Mouse (Mus musculus): ENCODE results near the gene Anxa11. TPM values are rescaled to one million over a fixed set of nuclear protein-coding genes. Genes with fewer than 3 reads are reported as not detected.
"Not testable (repeated sequence)": the region's sequence is repeated elsewhere in the genome, so short reads cannot be mapped to it uniquely, and the experiment has no call there.

Anxa11 gene
- polyA plus RNA-seq, 1 experiment from 2014 or later: 6.1 TPM

DNA sequence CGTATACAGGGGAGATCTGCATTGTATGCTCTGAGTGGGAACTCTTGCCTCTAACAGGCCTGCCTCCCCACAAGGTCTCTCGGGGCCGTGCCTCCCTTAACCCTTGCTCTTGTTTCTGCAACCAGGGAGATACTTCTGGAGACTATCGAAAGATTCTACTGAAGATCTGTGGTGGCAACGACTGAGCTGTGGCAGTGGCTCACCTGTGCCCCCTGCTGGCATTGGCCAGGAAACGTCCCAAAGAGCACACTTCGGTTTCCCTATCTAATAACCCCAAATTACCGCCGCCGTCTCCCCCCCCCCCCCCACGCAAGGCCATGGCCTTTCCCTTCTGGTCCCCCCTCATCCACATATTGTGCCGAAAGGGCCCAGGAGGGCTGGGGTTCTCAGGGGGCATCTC, 43.9 kb downstream of the Anxa11 start:
- DNase-seq (ENCODE audit: low spot score); H3K27ac ChIP-seq (replicated peaks); H3K4me3 ChIP-seq; H3K9me3 ChIP-seq; H3K27me3 ChIP-seq (replicated peaks; ENCODE audit: low read depth, poor library complexity, severe bottlenecking); H3K4me1 ChIP-seq; H3K36me3 ChIP-seq (replicated peaks): not testable (repeated sequence)
- WGBS: no CpG with 5 or more reads among the region's 12 CpGs

DNA sequence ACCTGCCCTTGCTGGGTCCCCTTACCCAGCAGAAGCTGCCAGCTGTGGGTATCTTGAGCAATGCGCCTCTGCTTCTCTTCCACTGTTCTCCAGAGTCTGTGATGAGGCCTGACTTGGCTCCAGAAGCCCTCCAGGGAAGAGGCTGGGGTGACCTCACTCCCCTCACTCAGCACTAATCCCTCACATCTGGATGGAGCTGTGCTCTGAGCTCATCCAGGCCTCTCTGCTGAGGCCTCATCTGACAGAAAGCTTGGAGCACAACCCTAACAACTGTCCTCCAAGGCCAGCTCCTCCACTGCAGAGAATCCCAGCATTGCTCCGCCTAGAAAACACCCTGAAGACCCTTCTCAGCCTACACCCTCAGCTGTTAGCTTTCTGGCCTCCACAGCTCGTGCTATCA, 52.6 kb downstream of the Anxa11 start:
- H3K9me3 ChIP-seq; DNase-seq (ENCODE audit: low spot score); H3K36me3 ChIP-seq (replicated peaks); H3K27ac ChIP-seq (replicated peaks); H3K4me3 ChIP-seq; H3K27me3 ChIP-seq (replicated peaks; ENCODE audit: low read depth, poor library complexity, severe bottlenecking); H3K4me1 ChIP-seq: not testable (repeated sequence)
- no CpG with 5 or more reads among the region's 3 CpGs for WGBS

DNA sequence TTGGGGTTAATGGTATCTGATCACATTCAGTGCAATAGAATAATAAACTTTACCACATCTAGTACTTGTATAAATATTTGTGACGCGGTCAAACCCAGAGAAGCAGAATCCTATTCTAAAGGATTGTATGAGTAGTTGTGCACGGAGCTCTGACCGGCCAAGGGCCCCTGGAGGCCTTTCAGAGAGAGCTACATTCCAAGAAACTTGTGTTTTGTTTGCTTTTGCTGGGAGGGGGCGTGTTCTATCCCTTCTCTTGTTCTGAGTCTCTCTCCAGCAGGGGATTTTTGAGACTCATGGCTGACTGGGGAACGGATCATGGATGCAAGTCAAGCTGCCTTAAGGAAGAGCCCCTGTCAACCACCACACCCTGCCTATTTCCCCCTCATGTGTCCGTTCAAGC, 53.7 kb downstream of the Anxa11 start:
- H3K4me1 ChIP-seq; H3K27me3 ChIP-seq (replicated peaks; ENCODE audit: low read depth, poor library complexity, severe bottlenecking); DNase-seq (ENCODE audit: low spot score); H3K4me3 ChIP-seq; H3K27ac ChIP-seq (replicated peaks); H3K9me3 ChIP-seq; H3K36me3 ChIP-seq (replicated peaks): not testable (repeated sequence)
- WGBS: no CpG with 5 or more reads among the region's 7 CpGs

DNA sequence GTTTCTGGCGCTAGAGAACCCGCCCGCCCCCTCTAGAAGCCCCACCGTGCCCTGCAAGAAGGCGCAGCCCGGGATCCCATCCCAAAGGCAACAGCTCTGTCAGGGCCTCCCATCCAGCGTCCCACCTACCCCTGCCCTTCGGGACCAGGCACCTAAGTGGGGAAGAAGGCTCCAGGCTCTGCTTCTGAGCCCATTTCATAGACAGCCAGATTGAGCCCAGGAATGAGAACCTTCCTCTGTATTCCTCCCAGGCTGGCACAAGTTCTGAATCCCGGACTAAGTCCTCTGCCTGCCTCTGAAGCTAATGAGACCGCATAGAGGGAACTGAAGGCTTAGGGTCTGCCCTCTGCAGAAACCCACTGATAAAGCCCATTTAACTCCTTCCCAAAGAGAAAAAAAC, 61.0 kb downstream of the Anxa11 start, which contains the start of gene Plac9a:
TSS of gene Plac9a (minus strand) at position 101 of the 400 bp plus-strand sequence.
- not testable (repeated sequence) for H3K4me1 ChIP-seq; H3K36me3 ChIP-seq (replicated peaks); DNase-seq (ENCODE audit: low spot score); H3K9me3 ChIP-seq; H3K27ac ChIP-seq (replicated peaks); H3K4me3 ChIP-seq; H3K27me3 ChIP-seq (replicated peaks; ENCODE audit: low read depth, poor library complexity, severe bottlenecking)
- WGBS: no CpG with 5 or more reads among the region's 10 CpGs

DNA sequence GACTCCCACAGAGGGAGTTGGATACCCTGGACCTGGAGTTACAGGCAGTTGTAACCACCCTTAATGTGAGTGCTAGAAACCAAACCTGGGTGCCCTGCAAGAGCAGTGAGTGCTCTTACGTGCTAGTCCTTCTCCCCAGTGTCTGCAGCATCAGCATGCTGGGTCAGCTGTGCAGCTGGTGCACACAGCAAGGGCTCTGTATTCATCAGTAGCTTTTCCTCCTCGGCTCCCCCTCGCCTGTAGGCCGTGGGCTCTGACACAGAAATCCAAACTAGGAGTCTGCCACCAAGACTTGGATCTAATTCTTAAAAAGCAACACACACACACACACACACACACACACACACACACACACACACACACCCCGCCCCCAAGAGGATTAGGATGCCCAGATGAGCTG, 63.3 kb downstream of the Anxa11 start:
- not testable (repeated sequence) for H3K27me3 ChIP-seq (replicated peaks; ENCODE audit: low read depth, poor library complexity, severe bottlenecking); DNase-seq (ENCODE audit: low spot score); H3K4me1 ChIP-seq; H3K27ac ChIP-seq (replicated peaks); H3K4me3 ChIP-seq; H3K9me3 ChIP-seq; H3K36me3 ChIP-seq (replicated peaks)
- 56% methylated on average over 1 of the region's 5 CpGs for WGBS

DNA sequence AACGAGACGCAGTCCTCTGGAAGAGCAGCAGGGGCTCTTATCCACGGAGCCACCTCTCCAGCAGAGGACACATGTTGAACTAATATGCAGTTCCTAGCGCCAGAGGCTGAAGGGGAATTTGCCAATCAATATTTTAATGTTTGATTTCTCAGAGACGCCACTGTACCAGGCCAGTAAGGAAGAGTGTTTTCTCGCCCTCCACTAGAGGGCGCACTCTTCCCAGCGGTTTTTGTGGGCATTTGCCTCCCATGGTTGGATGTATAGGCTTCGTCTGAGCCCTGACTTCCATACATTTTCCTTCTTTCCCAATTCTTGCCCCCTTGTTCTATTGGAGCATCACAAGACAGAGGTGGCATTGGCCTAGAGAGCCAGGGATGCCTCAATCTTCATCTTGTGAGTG, 65.3 kb downstream of the Anxa11 start:
- H3K4me3 ChIP-seq; H3K27ac ChIP-seq (replicated peaks); DNase-seq (ENCODE audit: low spot score); H3K36me3 ChIP-seq (replicated peaks); H3K4me1 ChIP-seq; H3K9me3 ChIP-seq; H3K27me3 ChIP-seq (replicated peaks; ENCODE audit: low read depth, poor library complexity, severe bottlenecking): not testable (repeated sequence)
- WGBS: no CpG with 5 or more reads among the region's 9 CpGs

DNA sequence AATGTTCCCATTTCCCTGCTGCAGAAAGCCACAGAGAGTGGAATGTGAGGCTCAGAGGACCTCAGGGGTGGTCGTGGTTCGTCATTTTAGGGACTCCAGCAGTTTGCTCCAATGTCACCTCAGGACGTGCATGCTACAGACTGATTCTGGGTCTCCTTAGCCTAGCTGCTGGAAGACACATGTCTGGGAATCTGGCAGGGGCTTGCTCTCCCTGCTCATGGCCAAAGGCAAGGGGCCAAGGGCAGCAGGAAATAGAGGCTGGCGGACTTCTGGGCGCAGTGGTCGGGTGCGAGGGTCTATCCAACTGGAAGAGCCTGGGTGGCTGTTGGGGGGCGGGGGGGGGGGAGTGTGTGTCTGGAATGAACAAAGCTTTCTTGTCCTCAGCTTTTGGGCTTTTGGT, 67.0 kb downstream of the Anxa11 start:
- H3K4me3 ChIP-seq; DNase-seq (ENCODE audit: low spot score): not testable (repeated sequence)
- WGBS: no CpG with 5 or more reads among the region's 8 CpGs

DNA sequence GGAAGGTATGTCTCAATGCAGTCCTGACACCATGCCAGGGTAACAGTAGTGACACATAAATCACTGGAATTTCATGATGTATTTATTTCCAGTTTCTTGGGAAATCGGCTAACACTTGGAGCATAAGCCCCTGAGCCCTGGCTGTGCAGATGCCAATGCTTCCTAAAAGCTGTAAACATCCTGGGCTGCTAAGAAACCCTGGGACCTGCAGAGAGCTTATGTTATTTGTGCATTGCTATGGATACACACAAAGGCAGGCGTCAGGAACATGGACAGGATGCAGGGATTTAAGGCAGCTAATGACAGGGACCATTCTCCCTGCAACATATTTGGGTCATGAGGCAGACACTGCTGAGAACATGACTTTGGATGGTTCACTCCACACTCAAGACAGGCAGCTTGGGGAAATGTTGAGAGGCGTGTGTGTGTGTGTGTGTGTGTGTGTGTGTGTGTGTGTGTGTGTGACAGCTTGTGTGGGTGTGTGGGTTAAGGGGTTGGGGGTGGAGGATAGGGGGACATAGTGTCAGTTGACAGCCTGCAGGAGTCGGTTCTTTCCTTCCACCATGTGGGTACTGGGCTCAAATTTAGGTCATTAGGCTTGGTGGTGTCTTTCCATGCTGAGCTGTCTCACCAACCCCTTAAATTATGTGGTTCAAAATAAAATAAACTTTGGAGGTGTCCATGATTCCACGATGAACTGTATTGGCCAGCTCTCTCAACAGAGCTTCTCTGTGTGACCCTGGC, 76.6 kb downstream of the Anxa11 start:
- DNase-seq (ENCODE audit: low spot score); H3K4me3 ChIP-seq; H3K9me3 ChIP-seq; H3K27me3 ChIP-seq (replicated peaks; ENCODE audit: low read depth, poor library complexity, severe bottlenecking); H3K4me1 ChIP-seq; H3K27ac ChIP-seq (replicated peaks); H3K36me3 ChIP-seq (replicated peaks): not testable (repeated sequence)
- no CpG with 5 or more reads among the region's 5 CpGs for WGBS

More for the DNA sequence above, 67.0 kb downstream of the Anxa11 start:
- not testable (repeated sequence) for H3K4me1 ChIP-seq; H3K27ac ChIP-seq (replicated peaks); H3K9me3 ChIP-seq; H3K36me3 ChIP-seq (replicated peaks); H3K27me3 ChIP-seq (replicated peaks; ENCODE audit: low read depth, poor library complexity, severe bottlenecking)

DNA sequence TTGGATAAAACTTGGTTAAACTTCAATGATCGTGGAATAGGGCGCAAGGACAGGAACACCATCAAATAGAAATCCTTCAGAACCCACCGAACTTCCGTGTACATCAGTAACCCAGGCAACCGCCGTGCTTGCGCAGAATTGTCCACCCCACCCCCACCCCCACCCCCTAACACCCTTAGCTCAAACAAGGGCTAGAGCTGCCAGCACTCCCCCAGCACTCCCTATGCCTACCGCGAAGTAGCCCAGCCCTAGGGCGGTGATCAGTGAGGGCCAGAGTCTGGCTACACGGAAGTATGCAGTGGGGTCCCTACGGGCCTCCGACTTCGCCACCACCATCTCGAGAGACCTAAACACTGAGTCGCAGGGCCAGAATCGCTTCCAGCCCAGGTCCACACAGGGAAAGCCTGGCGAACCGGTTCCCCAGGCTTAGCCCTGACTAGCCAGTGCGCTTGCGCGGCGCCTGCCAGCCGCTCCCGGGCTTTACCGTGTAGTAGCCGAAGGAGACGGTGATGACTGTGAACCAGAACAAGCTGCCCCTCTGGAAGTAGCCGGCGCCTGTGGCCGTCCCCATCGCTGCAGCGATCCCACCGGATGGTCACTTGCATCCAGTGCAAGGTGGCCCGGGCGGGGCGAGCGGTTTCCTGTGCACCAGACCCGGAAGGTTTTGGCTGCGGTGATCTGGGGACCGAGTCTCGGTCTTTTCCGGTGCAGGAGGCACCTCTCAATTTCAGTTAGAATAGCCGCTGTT, 85.0 kb downstream of the Anxa11 start:
- not testable (repeated sequence) for H3K36me3 ChIP-seq (replicated peaks); H3K4me1 ChIP-seq; H3K4me3 ChIP-seq; H3K9me3 ChIP-seq; H3K27ac ChIP-seq (replicated peaks); H3K27me3 ChIP-seq (replicated peaks; ENCODE audit: low read depth, poor library complexity, severe bottlenecking); DNase-seq (ENCODE audit: low spot score)
- WGBS: no CpG with 5 or more reads among the region's 44 CpGs

DNA sequence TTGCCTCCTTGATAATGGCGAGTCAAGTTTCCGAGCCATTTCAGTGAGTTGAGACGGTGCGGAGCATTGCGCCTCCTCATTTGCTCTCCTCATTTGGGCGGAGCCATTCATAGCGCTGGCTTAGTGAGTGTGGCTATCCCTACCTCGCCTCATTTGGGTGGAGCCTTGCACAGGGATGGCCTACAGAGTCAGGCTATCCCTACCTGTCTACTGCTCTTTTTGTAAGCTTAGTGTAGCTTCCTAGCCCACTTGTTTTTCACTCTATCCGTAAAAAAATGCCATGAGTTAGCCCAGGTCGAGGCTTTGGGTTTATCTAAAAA, 85.6 kb downstream of the Anxa11 start, which contains the start of gene Tmem254a:
TSS of gene Tmem254a (minus strand) at position 111 of the 320 bp plus-strand sequence.
- not testable (repeated sequence) for H3K9me3 ChIP-seq; H3K4me1 ChIP-seq; H3K4me3 ChIP-seq; H3K36me3 ChIP-seq (replicated peaks); H3K27me3 ChIP-seq (replicated peaks; ENCODE audit: low read depth, poor library complexity, severe bottlenecking); DNase-seq (ENCODE audit: low spot score); H3K27ac ChIP-seq (replicated peaks)
- no CpG with 5 or more reads among the region's 10 CpGs for WGBS

Small RNAs within 50 kb of the gene (microRNA-seq; reads per million reads assigned to microRNA genes)
- not detected for gene Gm23701

Other genes with a start within 250 kb of the Anxa11 start
- 76.6 and 77.0 TPM in 2 replicates for gene Ppif, start 148.0 kb upstream of the Anxa11 start, polyA plus RNA-seq (2016; fragmentation: Nextera tagmentation; extraction: Ambion mirVana)
- gene Zcchc24, start 73.1 kb upstream of the Anxa11 start, polyA plus RNA-seq (2016; fragmentation: Nextera tagmentation; extraction: Ambion mirVana): 12.9 and 15.2 TPM in 2 replicates
- not detected in 2 replicates for gene Plac9a, start 60.9 kb downstream of the Anxa11 start, polyA plus RNA-seq (2016; fragmentation: Nextera tagmentation; extraction: Ambion mirVana)
- 2.2 and 2.4 TPM in 2 replicates for gene Tmem254a, start 85.5 kb downstream of the Anxa11 start, polyA plus RNA-seq (2016; fragmentation: Nextera tagmentation; extraction: Ambion mirVana)
- gene Cphx1, start 96.1 kb downstream of the Anxa11 start, polyA plus RNA-seq (2016; fragmentation: Nextera tagmentation; extraction: Ambion mirVana): 0.09 TPM in 1 of 2 replicates, not detected in the other
- 1.9 and 3.3 TPM in 2 replicates for gene Duxbl1, start 136.4 kb downstream of the Anxa11 start, polyA plus RNA-seq (2016; fragmentation: Nextera tagmentation; extraction: Ambion mirVana)
- not detected in 2 replicates for gene Gm9780, start 200.6 kb downstream of the Anxa11 start, polyA plus RNA-seq (2016; fragmentation: Nextera tagmentation; extraction: Ambion mirVana)
- gene Tmem254c, start 225.2 kb downstream of the Anxa11 start, polyA plus RNA-seq (2016; fragmentation: Nextera tagmentation; extraction: Ambion mirVana): 21.1 and 25.6 TPM in 2 replicates
- gene Cphx2, start 239.4 kb downstream of the Anxa11 start, polyA plus RNA-seq (2016; fragmentation: Nextera tagmentation; extraction: Ambion mirVana): not detected in 2 replicates
- gene Cphx3, start 240.1 kb downstream of the Anxa11 start, polyA plus RNA-seq (2016; fragmentation: Nextera tagmentation; extraction: Ambion mirVana): not detected in 2 replicates